Mouse (Mus musculus) testis, adult 2 months (tissue): ENCODE data around the gene Nav2. TPM values are rescaled to one million over a fixed set of nuclear protein-coding genes. Genes with fewer than 3 reads are reported as not detected.

Experiments
- H3K27ac ChIP-seq: fragments of 200-500 bp; 2 replicates; pipeline ENCODE4 v1.5.1; 2012; ENCODE audit warnings: low read depth, low read length; ENCODE audit not compliant: control insufficient read depth, insufficient read depth
- H3K27me3 ChIP-seq: fragments of 200-500 bp; 2 replicates; pipeline ENCODE4 v1.6.1; 2012; ENCODE audit warnings: mild to moderate bottlenecking, low read length, moderate library complexity; ENCODE audit not compliant: control insufficient read depth, insufficient read depth
- H3K36me3 ChIP-seq: fragments of 200-500 bp; 2 replicates; pipeline ENCODE4 v1.6.1; 2012; ENCODE audit warnings: mild to moderate bottlenecking, low read length; ENCODE audit not compliant: control insufficient read depth, insufficient read depth
- H3K4me1 ChIP-seq: fragments of 200-500 bp; 2 replicates; pipeline ENCODE4 v1.6.1; 2012; ENCODE audit warnings: low read length; ENCODE audit not compliant: control insufficient read depth, insufficient read depth
- H3K4me3 ChIP-seq: fragments of 200-500 bp; 2 replicates; pipeline ENCODE4 v1.5.1; 2012; ENCODE audit warnings: low read depth, mild to moderate bottlenecking, low read length, moderate library complexity, mixed read lengths; ENCODE audit not compliant: control insufficient read depth
- CTCF ChIP-seq: fragments of 200-500 bp; IDR thresholded peaks from 2 replicates; pipeline ENCODE4 v1.5.1; 2012; ENCODE audit warnings: low read depth, mild to moderate bottlenecking, inconsistent platforms, low read length, moderate library complexity; ENCODE audit not compliant: control insufficient read depth, insufficient read depth, insufficient replicate concordance
- POLR2A ChIP-seq: fragments of 200-500 bp; IDR thresholded peaks from 2 replicates; pipeline ENCODE4 v1.6.1; 2012; ENCODE audit warnings: low read depth, mild to moderate bottlenecking, inconsistent platforms, low read length, moderate library complexity; ENCODE audit not compliant: control insufficient read depth
- polyA plus RNA-seq: library from polyadenylated mRNA; depleted of rRNA; stranded (reverse); fragments of >200 nt; gene quantifications from 2 replicates; pipeline ENCODE4 v1.2.3, GENCODE M21; 2012

The Nav2 gene
- polyA plus RNA-seq, 1 experiment = 20.8 TPM

- no peaks in the 10 kb centered on the region for H3K4me1 ChIP-seq
- H3K27me3 ChIP-seq = no peaks in the 10 kb centered on the region
- no peak overlapping the region for H3K27ac ChIP-seq
Measured at GRCm38 (mm10) chr7:49088198-49088912, 179.8 kb downstream of the Nav2 start.

GRCm38 (mm10) chr7:49091371-49091770 lies 182.9 kb downstream of the Nav2 start:
- TF ChIP-seq POLR2A = no peak
- no peak for TF ChIP-seq CTCF
- Histone ChIP-seq H3K4me1 (no peaks in the 10 kb centered on the region), H3K36me3 (no peaks in the 10 kb centered on the region), H3K4me3 (no peak overlapping the region), H3K27me3 (no peaks in the 10 kb centered on the region), H3K27ac (no peak overlapping the region)

More at GRCm38 (mm10) chr7:49088198-49088912, 179.8 kb downstream of the Nav2 start:
- Histone ChIP-seq H3K4me3 (no peak overlapping the region), H3K36me3 (no peaks in the 10 kb centered on the region)
- no peak for TF ChIP-seq CTCF
- TF ChIP-seq POLR2A = no peak

GRCm38 (mm10) chr7:49091921-49092320 lies 183.4 kb downstream of the Nav2 start:
- H3K4me3 ChIP-seq = no peak overlapping the region
- H3K27me3 ChIP-seq = no peaks in the 10 kb centered on the region
- H3K36me3 ChIP-seq = no peaks in the 10 kb centered on the region
- TF ChIP-seq POLR2A = no peak
- TF ChIP-seq CTCF = no peak
- H3K4me1 ChIP-seq = no peaks in the 10 kb centered on the region
- no peak overlapping the region for H3K27ac ChIP-seq

- no peak overlapping the region for H3K4me3 ChIP-seq
- H3K27ac ChIP-seq = no peak overlapping the region
- no peaks in the 10 kb centered on the region for H3K27me3 ChIP-seq
- H3K36me3 ChIP-seq = no peaks in the 10 kb centered on the region
- no peaks in the 10 kb centered on the region for H3K4me1 ChIP-seq
- no peak for TF ChIP-seq CTCF
Measured at GRCm38 (mm10) chr7:49093596-49093995, 185.1 kb downstream of the Nav2 start.

- no peaks in the 10 kb centered on the region for H3K36me3 ChIP-seq
- H3K4me3 ChIP-seq = no peak overlapping the region
- no peak overlapping the region for H3K27ac ChIP-seq
- H3K4me1 ChIP-seq = no peaks in the 10 kb centered on the region
- TF ChIP-seq CTCF = no peak
- no peak for TF ChIP-seq POLR2A
- no peaks in the 10 kb centered on the region for H3K27me3 ChIP-seq
Measured at GRCm38 (mm10) chr7:49094531-49094930, 186.0 kb downstream of the Nav2 start.

- TF ChIP-seq CTCF (no peak), POLR2A (no peak)
- Histone ChIP-seq H3K27me3 (no peaks in the 10 kb centered on the region), H3K4me3 (no peak overlapping the region), H3K27ac (no peak overlapping the region), H3K4me1 (no peaks in the 10 kb centered on the region), H3K36me3 (no peaks in the 10 kb centered on the region)
Measured at GRCm38 (mm10) chr7:49101291-49101690, 192.8 kb downstream of the Nav2 start.

- no peaks in the 10 kb centered on the region for H3K36me3 ChIP-seq
- H3K4me1 ChIP-seq = no peaks in the 10 kb centered on the region
- H3K4me3 ChIP-seq = no peak overlapping the region
- TF ChIP-seq CTCF = no peak
- TF ChIP-seq POLR2A = no peak
- H3K27me3 ChIP-seq = no peaks in the 10 kb centered on the region
- no peak overlapping the region for H3K27ac ChIP-seq
Measured at GRCm38 (mm10) chr7:49102223-49102622, 193.7 kb downstream of the Nav2 start.
